Comparison of ENCODE assay signal across 15 mouse cellular contexts in the genomic region with DNA sequence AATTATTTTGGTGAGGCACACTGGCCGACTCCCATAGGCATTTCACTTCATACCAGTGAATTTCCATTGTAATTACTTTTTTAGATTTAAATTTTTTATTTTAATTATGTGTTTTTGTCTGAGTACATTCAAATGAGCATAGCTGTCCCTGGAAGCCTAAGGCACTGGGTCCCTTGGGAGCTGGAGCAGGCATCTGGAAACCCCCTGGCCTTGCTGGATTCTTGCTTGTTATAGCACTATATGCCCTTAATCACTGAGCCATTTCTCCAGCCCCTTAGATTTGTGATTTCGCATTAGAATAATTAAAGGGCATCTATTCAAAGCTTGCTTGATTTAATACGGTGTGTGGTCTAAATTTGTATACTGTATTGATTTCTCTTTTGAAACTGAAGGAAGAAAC.
"Had no signal": no experiment of that assay in that cellular context is flagged by ENCODE, and none has a peak within 500 bp of the region (broad histone marks: within the 10 kb centered on the region; RNA-seq: fewer than 3 reads in every experiment).

No protein-coding gene starts in this region.

- H3K9ac ChIP-seq: liver, embryonic 12.5 days; liver, embryonic 14.5 days; lung, embryonic 14.5 days; midbrain, embryonic 13.5 days; stomach, embryonic 15.5 days had no signal

- H3K9me3 ChIP-seq: liver, embryonic 12.5 days; megakaryocyte, embryonic 14.5 days; midbrain, embryonic 13.5 days; stomach, embryonic 15.5 days had no signal

- DNase-seq: lung, adult 18-20 months; lung, embryonic 14.5 days; lung, postnatal 10 days; lung, postnatal 36 days; right cerebral cortex, postnatal 14 days; thymus, adult 2 months; thymus, postnatal 25 days; thymus, postnatal 4 days had no signal

- H3K4me3 ChIP-seq: liver, embryonic 12.5 days; megakaryocyte, embryonic 14.5 days; midbrain, embryonic 13.5 days; stomach, embryonic 15.5 days had no signal

- H3K27ac ChIP-seq: liver, embryonic 12.5 days; liver, embryonic 14.5 days; macrophage; midbrain, embryonic 13.5 days; stomach, embryonic 15.5 days; stomach, postnatal 0 days had no signal

- H3K36me3 ChIP-seq: liver, embryonic 12.5 days; midbrain, embryonic 13.5 days; stomach, embryonic 15.5 days had no signal

- H3K27me3 ChIP-seq: liver, embryonic 12.5 days; megakaryocyte, embryonic 14.5 days; midbrain, embryonic 13.5 days; stomach, embryonic 15.5 days had no signal

- H3K4me1 ChIP-seq: liver, embryonic 12.5 days; megakaryocyte, embryonic 14.5 days; stomach, embryonic 15.5 days had no signal

- ATAC-seq: liver, embryonic 12.5 days; midbrain, embryonic 13.5 days had no signal

- H3K4me2 ChIP-seq: liver, embryonic 12.5 days; lung, embryonic 14.5 days; midbrain, embryonic 13.5 days; stomach, embryonic 15.5 days had no signal
